Mouse (Mus musculus) spleen, postnatal 10 days (tissue): ENCODE measurements at regions not wholly inside any gene's neighbourhood (a gene's known extent, or its start where the extent isn't known, plus 50 kb on each side); places are given as distances from the start of the nearest gene placed in this dataset.

ENCODE experiments used
- DNase-seq, 2 experiments: peaks; one replicate each; pipeline ENCODE4 v3.0.0; 2021 to 2022; ENCODE audit warnings: low spot score in 2 of 2

- DNase-seq, result no peak
Measured at GRCm38 (mm10) chr3:50524006-50524405, 80.6 kb upstream of the Slc7a11 start.

GRCm38 (mm10) chr3:50507211-50507610 lies 63.8 kb upstream of the Slc7a11 start:
- no peak for DNase-seq
